Mouse (Mus musculus) testis, adult 2 months (tissue): ENCODE measurements around the gene Ticam1. TPM values are rescaled to one million over a fixed set of nuclear protein-coding genes. Genes with fewer than 3 reads are reported as not detected.
"Not testable (repeated sequence)": the region's sequence is repeated elsewhere in the genome, so short reads cannot be mapped to it uniquely, and the experiment has no call there.

Experiments
- H3K27ac ChIP-seq: fragments of 200-500 bp; 2 replicates; pipeline ENCODE4 v1.5.1; 2012; ENCODE audit warnings: low read depth, low read length; ENCODE audit not compliant: control insufficient read depth, insufficient read depth
- H3K27me3 ChIP-seq: fragments of 200-500 bp; 2 replicates; pipeline ENCODE4 v1.6.1; 2012; ENCODE audit warnings: mild to moderate bottlenecking, low read length, moderate library complexity; ENCODE audit not compliant: control insufficient read depth, insufficient read depth
- H3K36me3 ChIP-seq: fragments of 200-500 bp; 2 replicates; pipeline ENCODE4 v1.6.1; 2012; ENCODE audit warnings: mild to moderate bottlenecking, low read length; ENCODE audit not compliant: control insufficient read depth, insufficient read depth
- H3K4me1 ChIP-seq: fragments of 200-500 bp; 2 replicates; pipeline ENCODE4 v1.6.1; 2012; ENCODE audit warnings: low read length; ENCODE audit not compliant: control insufficient read depth, insufficient read depth
- H3K4me3 ChIP-seq: fragments of 200-500 bp; 2 replicates; pipeline ENCODE4 v1.5.1; 2012; ENCODE audit warnings: low read depth, mild to moderate bottlenecking, low read length, moderate library complexity, mixed read lengths; ENCODE audit not compliant: control insufficient read depth
- CTCF ChIP-seq: fragments of 200-500 bp; IDR thresholded peaks from 2 replicates; pipeline ENCODE4 v1.5.1; 2012; ENCODE audit warnings: low read depth, mild to moderate bottlenecking, inconsistent platforms, low read length, moderate library complexity; ENCODE audit not compliant: control insufficient read depth, insufficient read depth, insufficient replicate concordance
- POLR2A ChIP-seq: fragments of 200-500 bp; IDR thresholded peaks from 2 replicates; pipeline ENCODE4 v1.6.1; 2012; ENCODE audit warnings: low read depth, mild to moderate bottlenecking, inconsistent platforms, low read length, moderate library complexity; ENCODE audit not compliant: control insufficient read depth
- polyA plus RNA-seq: library from polyadenylated mRNA; depleted of rRNA; stranded (reverse); fragments of >200 nt; gene quantifications from 2 replicates; pipeline ENCODE4 v1.2.3, GENCODE M21; 2012

The Ticam1 gene
- polyA plus RNA-seq, 1 experiment, result 3.4 TPM

DNA sequence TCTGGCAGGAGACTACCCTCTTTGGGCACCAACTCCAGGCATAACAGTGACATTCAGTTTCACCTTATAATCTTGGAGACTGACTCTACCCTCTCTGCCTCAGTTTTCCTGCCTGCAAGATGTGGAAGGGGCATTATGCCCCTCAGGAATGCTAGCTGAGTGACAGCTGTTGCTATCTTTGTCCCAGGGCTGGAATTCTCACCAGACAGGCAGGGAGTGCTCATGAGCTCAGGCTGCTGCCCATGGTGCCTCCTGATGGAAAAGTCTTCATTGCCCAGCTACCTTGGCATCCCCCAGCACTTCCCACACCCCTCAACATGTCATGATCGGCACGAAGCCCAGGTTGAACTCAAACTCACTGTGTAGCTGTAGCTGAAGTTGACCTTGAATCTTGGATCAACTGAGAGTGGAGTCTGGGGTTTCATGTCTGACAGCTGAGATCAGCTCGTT is 13.9 kb downstream of the Ticam1 start:
- H3K36me3 ChIP-seq, result no peaks in the 10 kb centered on the region
- no peak for TF ChIP-seq CTCF
- no peak for TF ChIP-seq POLR2A
- no peaks in the 10 kb centered on the region for H3K27me3 ChIP-seq
- H3K4me3 ChIP-seq, result no peak overlapping the region
- peaks cover under 1% of the 10 kb centered on the region for H3K4me1 ChIP-seq
- H3K27ac ChIP-seq, result no peak overlapping the region

DNA sequence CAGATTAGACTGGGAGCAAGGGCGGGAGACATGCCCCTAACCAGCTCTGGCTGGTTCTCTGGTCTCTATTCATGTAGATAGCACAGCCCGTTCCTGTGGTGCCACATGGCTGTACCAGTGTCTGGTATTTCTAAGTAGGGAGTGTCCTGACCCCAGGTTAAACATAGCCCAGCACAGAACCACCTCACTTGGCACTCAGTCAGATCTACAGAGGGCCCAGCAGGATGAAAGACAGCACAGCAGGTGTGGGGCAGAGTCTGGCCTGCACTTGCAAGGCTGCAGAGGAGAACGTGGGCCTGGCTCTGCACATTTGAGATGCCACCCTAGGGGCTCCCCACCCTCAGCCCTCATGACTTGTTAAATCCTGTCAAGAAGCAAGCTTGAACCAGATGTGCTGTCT is 15.4 kb downstream of the Ticam1 start:
- no peak overlapping the region for H3K4me3 ChIP-seq
- no peak for TF ChIP-seq CTCF
- no peak for TF ChIP-seq POLR2A
- H3K27ac ChIP-seq, result no peak overlapping the region
- no peaks in the 10 kb centered on the region for H3K27me3 ChIP-seq
- no peaks in the 10 kb centered on the region for H3K36me3 ChIP-seq
- peaks cover 5% of the 10 kb centered on the region for H3K4me1 ChIP-seq

GRCm38 (mm10) chr17:56259301-56260037 is 17.1 kb downstream of the Ticam1 start:
- H3K4me3 ChIP-seq, result no peak overlapping the region
- peaks cover 10% of the 10 kb centered on the region for H3K4me1 ChIP-seq
- H3K27ac ChIP-seq, result no peak overlapping the region
- TF ChIP-seq CTCF, result no peak
- no peaks in the 10 kb centered on the region for H3K27me3 ChIP-seq
- no peaks in the 10 kb centered on the region for H3K36me3 ChIP-seq

DNA sequence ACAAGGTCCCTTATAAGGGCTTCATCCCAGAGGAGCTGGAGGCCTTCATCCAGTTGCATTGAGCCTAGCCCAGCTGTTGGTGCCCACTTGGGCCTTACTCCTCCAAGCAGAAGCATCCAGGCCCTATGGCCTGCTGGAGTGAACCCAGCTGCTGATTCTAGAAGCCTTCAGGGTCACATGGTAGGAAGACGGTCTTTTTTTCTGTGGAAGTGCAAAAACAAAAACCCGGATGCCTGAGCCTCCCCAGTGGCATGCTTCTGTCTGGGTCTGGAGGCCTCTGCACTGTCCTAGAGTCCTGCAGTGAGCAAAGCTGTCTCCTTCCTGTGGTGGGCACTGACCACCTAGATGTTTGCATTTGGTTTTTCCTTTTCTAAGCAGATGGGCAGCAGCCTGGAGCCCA is 17.8 kb downstream of the Ticam1 start:
- not testable (repeated sequence) for H3K27me3 ChIP-seq, H3K27ac ChIP-seq, H3K36me3 ChIP-seq, H3K4me1 ChIP-seq, H3K4me3 ChIP-seq

DNA sequence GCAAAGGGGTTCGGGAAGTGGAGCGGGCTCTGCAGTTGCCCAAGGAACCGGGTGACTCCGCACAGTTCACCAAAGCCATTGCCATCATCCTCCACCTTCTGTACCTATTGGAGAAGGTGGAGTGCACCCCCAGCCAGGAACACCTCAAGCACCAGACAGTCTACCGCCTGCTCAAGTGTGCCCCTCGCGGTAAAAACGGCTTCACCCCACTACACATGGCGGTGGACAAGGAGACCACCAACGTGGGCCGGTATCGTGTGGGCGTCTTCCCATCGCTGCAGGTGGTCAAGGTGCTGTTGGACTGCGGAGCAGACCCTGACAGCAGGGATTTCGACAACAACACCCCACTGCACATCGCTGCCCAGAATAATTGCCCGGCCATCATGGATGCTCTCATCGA is 18.3 kb downstream of the Ticam1 start:
- not testable (repeated sequence) for H3K36me3 ChIP-seq, H3K4me3 ChIP-seq, H3K27me3 ChIP-seq, H3K4me1 ChIP-seq, H3K27ac ChIP-seq

- H3K4me1 ChIP-seq, result peaks cover 10% of the 10 kb centered on the region
- no peaks in the 10 kb centered on the region for H3K36me3 ChIP-seq
- no peaks in the 10 kb centered on the region for H3K27me3 ChIP-seq
- H3K27ac ChIP-seq, result no peak overlapping the region
- peak overlapping the region; percentile 95 for H3K4me3 ChIP-seq
- TF ChIP-seq POLR2A (no peak), CTCF (no peak)
Observed at GRCm38 (mm10) chr17:56257181-56257894, 19.2 kb downstream of the Ticam1 start.

- Histone ChIP-seq H3K4me1 (peaks cover 12% of the 10 kb centered on the region), H3K4me3 (peak within 1 kb of the TSS; percentile 95), H3K27me3 (no peaks in the 10 kb centered on the region), H3K36me3 (no peaks in the 10 kb centered on the region), H3K27ac (peak within 1 kb of the TSS; percentile 95)
- peak; percentile 59; the same call in 1 of the 2 replicates for TF ChIP-seq POLR2A
- no peak for TF ChIP-seq CTCF
Observed at GRCm38 (mm10) chr17:56256239-56256881, 20.2 kb downstream of the Ticam1 start, which contains the start of gene Fem1a. Fem1a (plus strand) TSS chr17:56256810.
